In the genomic region with DNA sequence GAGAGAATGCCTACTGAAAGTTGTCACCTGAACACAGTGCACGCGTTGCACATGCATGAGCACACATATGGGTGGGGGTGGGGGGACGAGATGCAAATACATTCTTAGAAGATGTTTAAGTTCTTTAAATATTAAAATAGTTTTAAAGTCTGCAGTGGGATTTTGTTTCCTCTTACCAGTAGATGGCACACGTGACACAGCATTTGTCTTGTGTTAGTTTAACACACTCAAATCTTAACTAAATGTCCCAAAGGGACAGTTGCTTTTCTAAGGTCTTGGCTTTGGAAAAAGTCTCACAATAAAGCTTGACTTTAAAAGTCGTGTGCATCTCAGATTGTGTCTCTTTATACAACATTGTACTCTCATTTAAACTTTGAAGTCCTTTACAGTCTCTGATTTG, we compare ENCODE assay signal across 17 mouse cellular contexts.
DNase-seq lines count a peak whose midpoint lies in the region; ATAC-seq and TF ChIP-seq lines count a peak whose summit lies in the region.
"Had no signal": no experiment of that assay in that cellular context is flagged by ENCODE, and none has a peak within 500 bp of the region (broad histone marks: within the 10 kb centered on the region; RNA-seq: fewer than 3 reads in every experiment).

No protein-coding gene starts in this region.

- no peak overlapping the region for H3K4me3 ChIP-seq in intestine, postnatal 0 days (ENCODE audit: low read depth, low read length)
- no peak overlapping the region for H3K4me3 ChIP-seq in intestine, embryonic 16.5 days (ENCODE audit: low read length)
- H3K4me3 ChIP-seq in lung, postnatal 0 days (ENCODE audit: low read depth, low read length) = no peak overlapping the region
- H3K4me3 ChIP-seq: embryonic facial prominence, embryonic 12.5 days; liver, embryonic 12.5 days; myocyte had no signal

- no peaks in the 10 kb centered on the region for H3K27me3 ChIP-seq in intestine, postnatal 0 days (replicated peaks; ENCODE audit: control insufficient read depth, insufficient read depth, low read length)
- H3K27me3 ChIP-seq in intestine, embryonic 16.5 days (replicated peaks; ENCODE audit: control insufficient read depth, insufficient read depth, low read length) = no peaks in the 10 kb centered on the region
- H3K27me3 ChIP-seq in lung, postnatal 0 days (replicated peaks; ENCODE audit: insufficient read depth, low read length) = no peaks in the 10 kb centered on the region
- H3K27me3 ChIP-seq: embryonic facial prominence, embryonic 12.5 days; liver, embryonic 12.5 days had no signal

- H3K4me2 ChIP-seq in intestine, postnatal 0 days (replicated peaks; ENCODE audit: low read depth) = no peak overlapping the region
- H3K4me2 ChIP-seq in intestine, embryonic 16.5 days (ENCODE audit: low read depth, low read length) = no peak overlapping the region
- H3K4me2 ChIP-seq in lung, postnatal 0 days (replicated peaks; ENCODE audit: low read depth, low read length) = no peak overlapping the region
- H3K4me2 ChIP-seq: embryonic facial prominence, embryonic 12.5 days; hindbrain, embryonic 14.5 days; liver, embryonic 12.5 days had no signal

- H3K36me3 ChIP-seq in intestine, postnatal 0 days (ENCODE audit: control insufficient read depth, insufficient read depth) = peaks cover 48% of the 10 kb centered on the region
- no peaks in the 10 kb centered on the region; the same call in 1 of the 2 replicates for H3K36me3 ChIP-seq in intestine, embryonic 16.5 days (ENCODE audit: control insufficient read depth, insufficient read depth, low read length)
- peaks cover 29% of the 10 kb centered on the region for H3K36me3 ChIP-seq in lung, postnatal 0 days (ENCODE audit: insufficient read depth, low read length)

- ATAC-seq in intestine, postnatal 0 days = no peak
- no peak for ATAC-seq in intestine, embryonic 16.5 days
- ATAC-seq in lung, postnatal 0 days = no peak
- ATAC-seq: liver, embryonic 12.5 days had no signal

- peak; percentile 6 for DNase-seq in embryo, embryonic 11 days
- no peak for DNase-seq in embryo, embryonic 9.5 days (ENCODE audit: extremely low spot score)
- peak; percentile 7 for DNase-seq in lung, postnatal 0 days (ENCODE audit: low spot score)
- DNase-seq in lung, postnatal 10 days = no peak
- peak; percentile 14 for DNase-seq in brain, embryonic 18.5 days (ENCODE audit: low read depth, low spot score)
- no peak for DNase-seq in adrenal gland, adult (ENCODE audit: inconsistent age in 2 of 2, low spot score in 1 of 2)
- DNase-seq: adrenal gland, postnatal 14 days; heart, adult 11 months; kidney, adult 9 months; spleen, adult 18-20 months; thymus, postnatal 14 days had no signal

- no peaks in the 10 kb centered on the region for H3K9me3 ChIP-seq in intestine, postnatal 0 days (ENCODE audit: control insufficient read depth)
- H3K9me3 ChIP-seq in intestine, embryonic 16.5 days (ENCODE audit: control insufficient read depth, low read length) = no peaks in the 10 kb centered on the region
- no peaks in the 10 kb centered on the region for H3K9me3 ChIP-seq in lung, postnatal 0 days (ENCODE audit: low read length)
- H3K9me3 ChIP-seq: embryonic facial prominence, embryonic 12.5 days; liver, embryonic 12.5 days had no signal

- no peak overlapping the region for H3K27ac ChIP-seq in intestine, postnatal 0 days (ENCODE audit: low read depth, low read length)
- no peak overlapping the region for H3K27ac ChIP-seq in intestine, embryonic 16.5 days (ENCODE audit: low read length)
- H3K27ac ChIP-seq in lung, postnatal 0 days (ENCODE audit: low read length) = no peak overlapping the region
- H3K27ac ChIP-seq: embryonic facial prominence, embryonic 12.5 days; hindbrain, embryonic 14.5 days; liver, embryonic 12.5 days had no signal

- peak; percentile 46 for TF ChIP-seq CTCF in intestine, postnatal 0 days (IDR thresholded peaks at IDR 0.05; ENCODE audit: low read depth)
- TF ChIP-seq CTCF in lung, postnatal 0 days (IDR thresholded peaks at IDR 0.05) = peak; percentile 25; the same call in 1 of the 2 replicates

- 81% methylated on average over 5 of the region's 5 CpGs for WGBS in intestine, postnatal 0 days
- WGBS in intestine, embryonic 16.5 days = 79% methylated on average over 5 of the region's 5 CpGs
- 78% methylated on average over 5 of the region's 5 CpGs for WGBS in lung, postnatal 0 days

- no peak for TF ChIP-seq EP300 in lung, postnatal 0 days (IDR thresholded peaks at IDR 0.05)

- no peaks in the 10 kb centered on the region for H3K4me1 ChIP-seq in intestine, postnatal 0 days (replicated peaks; ENCODE audit: control insufficient read depth, insufficient read depth, low read length)
- no peaks in the 10 kb centered on the region for H3K4me1 ChIP-seq in intestine, embryonic 16.5 days (ENCODE audit: control insufficient read depth, insufficient read depth, low read length)
- no peaks in the 10 kb centered on the region for H3K4me1 ChIP-seq in lung, postnatal 0 days (ENCODE audit: insufficient read depth, low read depth, low read length)
- H3K4me1 ChIP-seq: embryonic facial prominence, embryonic 12.5 days; liver, embryonic 12.5 days had no signal

- H3K9ac ChIP-seq in intestine, postnatal 0 days (ENCODE audit: low read depth, low read length) = no peak overlapping the region
- no peak overlapping the region for H3K9ac ChIP-seq in intestine, embryonic 16.5 days (ENCODE audit: low read depth, low read length)
- H3K9ac ChIP-seq in lung, postnatal 0 days (replicated peaks; ENCODE audit: low read depth) = no peak overlapping the region
- H3K9ac ChIP-seq: embryonic facial prominence, embryonic 12.5 days; hindbrain, embryonic 14.5 days; liver, embryonic 12.5 days had no signal

Comparison
In these comparisons a context has a peak if more than half of its experiments do, and no peak if none do; other contexts are left out.
1. DNase-seq: peak in embryo, embryonic 11 days (single experiment), lung, postnatal 0 days (single experiment) and brain, embryonic 18.5 days (single experiment); none in embryo, embryonic 9.5 days (single experiment), lung, postnatal 10 days (single experiment) and adrenal gland, adult (0 of 2).